Mouse (Mus musculus) Patski (cell line): ENCODE results near the gene St7. TPM values are rescaled to one million over a fixed set of nuclear protein-coding genes. Genes with fewer than 3 reads are reported as not detected.

Source experiments
- ATAC-seq: fragments of 100-300 bp; one replicate; pipeline ENCODE4 v1.8.0; 2021
- CTCF ChIA-PET: fragments of 350-600 bp; sonication (Branson Sonifier 250); formaldehyde crosslinking; loops from one replicate; lab custom pipeline; 2022; ENCODE audit warnings: inconsistent platforms; lab: Charles Lee
- POLR2A ChIA-PET: fragments of 350-600 bp; sonication (Branson Sonifier 250); formaldehyde crosslinking; loops from one replicate; lab custom pipeline; 2022; ENCODE audit warnings: antibody characterized with exemption, inconsistent platforms; lab: Charles Lee
- DNase-seq: peaks from one replicate; pipeline ENCODE4 v3.0.0-alpha.2; 2011; ENCODE audit warnings: low read depth, low spot score
- H3K27me3 ChIP-seq: fragments of 371-371 bp; one replicate; pipeline ENCODE4 v1.5.1; 2021
- CTCF ChIP-seq: fragments of 100-300 bp; IDR thresholded peaks from one replicate; pipeline ENCODE4 v1.5.1; 2021
- in situ Hi-C: fragments of 300-500 bp; cut with MboI; formaldehyde crosslinking; loops from 3 replicates; pipeline ENCODE4 v1.11.1; 2018; ENCODE audit warnings: low pct_unique_long_range_greater_than_20kb, mixed read lengths
- polyA plus RNA-seq: library from polyadenylated mRNA; unstranded; gene quantifications from one replicate; pipeline ENCODE4 v1.2.3, GENCODE M21; 2021

Gene St7
- polyA plus RNA-seq, 1 experiment from 2014 or later, result 23.1 TPM

- POLR2A ChIA-PET, result no interaction called here
- DNase-seq, result no peak
- ATAC-seq, result no peak
- CTCF ChIA-PET, result interaction anchor here (1.4 kb wide), 1 partner anchor 10 kb away, joined by 6 read pairs; no protein-coding TSS in a partner anchor
- no peaks in the 10 kb centered on the region for H3K27me3 ChIP-seq
- in situ Hi-C loops, result no loop called here
- no peak for TF ChIP-seq CTCF
Measured at GRCm38 (mm10) chr6:17806569-17806968, 113.8 kb downstream of the St7 start.

- POLR2A ChIA-PET, result no interaction called here
Measured at GRCm38 (mm10) chr6:17811063-17811462, 118.3 kb downstream of the St7 start.

DNA sequence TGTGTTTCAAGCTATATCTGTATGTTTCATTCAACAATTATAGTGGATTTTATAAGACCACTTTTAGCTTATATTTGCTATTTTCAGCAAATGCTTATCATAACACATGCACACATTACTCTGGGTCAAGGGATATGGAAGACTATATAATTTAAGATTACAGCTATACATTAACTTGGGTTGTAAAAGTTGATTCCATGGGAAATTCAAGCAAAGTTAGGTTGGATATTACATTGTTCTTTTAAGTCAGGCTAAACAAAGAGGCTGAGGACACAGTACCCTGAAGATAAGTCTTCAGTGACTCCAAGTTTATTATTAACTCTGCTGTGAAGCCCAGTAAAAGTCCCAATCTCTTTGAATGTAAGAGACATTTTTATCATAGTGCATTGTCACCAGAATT is 118.8 kb downstream of the St7 start:
- H3K27me3 ChIP-seq, result no peaks in the 10 kb centered on the region
- ChIA-PET CTCF (interaction anchor here (0.9 kb wide), 1 partner anchor 10 kb away, joined by 3 read pairs; no protein-coding TSS in a partner anchor), POLR2A (no interaction called here)
- ATAC-seq (no peak), DNase-seq (no peak)
- no peak for TF ChIP-seq CTCF
- in situ Hi-C loops, result no loop called here

More at GRCm38 (mm10) chr6:17811063-17811462, 118.3 kb downstream of the St7 start:
- no peak for DNase-seq
- peak; percentile 65 for ATAC-seq
- CTCF ChIA-PET, result no interaction called here
- H3K27me3 ChIP-seq, result no peaks in the 10 kb centered on the region
- no peak for TF ChIP-seq CTCF
- in situ Hi-C loops, result no loop called here

DNA sequence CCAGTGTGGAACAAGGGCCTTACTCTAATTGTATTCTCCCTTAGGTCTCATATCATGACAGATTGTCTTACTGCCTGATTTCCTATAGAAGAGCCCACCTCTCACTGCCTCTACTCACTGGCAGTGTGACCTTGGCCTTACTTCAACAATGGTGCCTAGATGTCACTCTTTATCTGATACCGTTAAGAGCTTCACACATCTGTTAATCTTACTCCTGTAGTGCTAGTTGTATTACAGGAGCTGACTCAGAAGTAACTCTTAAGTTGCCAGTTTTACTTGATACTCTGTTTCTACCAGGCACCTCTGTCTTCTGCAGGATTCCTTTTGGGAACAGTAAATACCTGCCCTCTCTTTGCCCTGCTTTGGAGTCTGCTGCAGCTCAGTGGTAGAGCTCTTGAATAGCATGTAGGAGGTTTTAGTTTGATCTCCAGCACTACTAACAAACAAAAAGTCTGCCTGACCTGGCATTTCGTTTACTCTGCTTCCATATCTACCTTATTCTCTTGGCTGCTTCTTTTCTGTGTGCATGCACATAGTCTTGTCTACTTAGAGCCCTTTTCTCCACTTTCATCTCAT is 121.4 kb downstream of the St7 start:
- ATAC-seq (no peak), DNase-seq (no peak)
- H3K27me3 ChIP-seq, result no peaks in the 10 kb centered on the region
- TF ChIP-seq CTCF, result no peak
- ChIA-PET POLR2A (interaction anchor here (0.6 kb wide), 1 partner anchor 14 kb away, joined by 3 read pairs; no protein-coding TSS in a partner anchor), CTCF (interaction anchor here (1.5 kb wide), 1 partner anchor 55 kb away, joined by 6 read pairs; no protein-coding TSS in a partner anchor)
- in situ Hi-C loops, result no loop called here

DNA sequence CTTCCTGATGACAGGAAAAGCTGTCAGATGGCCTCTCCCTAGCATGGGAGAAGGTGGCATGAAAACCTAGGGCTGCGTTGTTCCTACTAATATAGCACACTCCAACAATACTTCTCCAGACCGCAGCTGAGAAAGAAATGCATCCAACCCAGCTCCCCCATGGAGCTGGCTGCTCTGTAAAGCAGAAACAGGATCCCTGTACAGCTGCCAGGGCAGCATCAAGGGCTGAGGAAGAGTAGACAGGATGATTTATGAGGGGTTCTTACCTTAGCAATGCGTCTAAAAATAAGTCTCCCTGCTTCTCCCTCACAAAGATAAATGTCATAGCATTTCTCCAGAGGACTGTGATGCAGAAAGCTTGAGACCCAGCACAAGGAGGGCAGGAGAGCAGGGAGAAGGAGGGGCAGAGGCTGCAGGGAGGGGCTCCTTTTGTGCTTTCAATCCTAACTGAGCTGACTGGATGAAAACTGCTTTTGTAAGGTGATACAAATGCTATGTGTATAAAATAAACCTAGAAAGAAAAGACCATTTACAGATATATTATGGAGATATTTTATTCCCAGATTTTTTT is 124.2 kb downstream of the St7 start:
- H3K27me3 ChIP-seq, result no peaks in the 10 kb centered on the region
- no peak for TF ChIP-seq CTCF
- peak; percentile 80 for ATAC-seq
- POLR2A ChIA-PET, result interaction anchor here (0.8 kb wide), 1 partner anchor 44 kb away, joined by 3 read pairs; no protein-coding TSS in a partner anchor
- in situ Hi-C loops, result no loop called here
- CTCF ChIA-PET, result interaction anchor here (1.8 to 2.5 kb wide), 3 partner anchors 10 to 91 kb away, joined by 5 to 6 read pairs (median 6); no protein-coding TSS in a partner anchor
- peak; percentile 53 for DNase-seq

GRCm38 (mm10) chr6:17823614-17824013 is 130.9 kb downstream of the St7 start:
- in situ Hi-C loops, result no loop called here
- no peak for ATAC-seq
- no peak for TF ChIP-seq CTCF
- ChIA-PET POLR2A (no interaction called here), CTCF (no interaction called here)
- no peak for DNase-seq
- no peaks in the 10 kb centered on the region for H3K27me3 ChIP-seq

DNA sequence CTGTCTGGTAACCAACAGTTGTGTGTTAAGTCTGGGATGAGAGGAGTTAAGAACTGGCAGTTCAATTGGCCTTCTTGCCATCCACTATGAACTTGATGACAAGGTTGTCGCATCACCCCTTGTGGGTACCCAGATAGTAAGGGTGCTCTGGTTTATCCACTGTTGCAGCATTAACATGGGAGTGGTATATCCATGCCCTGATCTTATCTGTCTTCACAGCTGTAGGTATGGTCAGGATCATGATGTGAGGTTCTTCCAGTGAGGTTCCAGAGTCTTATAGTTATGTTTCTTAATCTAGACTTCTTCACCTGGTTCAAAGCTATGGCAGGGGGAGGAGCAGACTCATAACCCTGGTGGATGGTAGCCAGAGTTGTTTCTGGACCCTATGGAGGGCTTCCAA is 132.0 kb downstream of the St7 start:
- no peak for DNase-seq
- H3K27me3 ChIP-seq, result no peaks in the 10 kb centered on the region
- POLR2A ChIA-PET, result no interaction called here
- in situ Hi-C loops, result no loop called here
- no peak for TF ChIP-seq CTCF
- ATAC-seq, result no peak
- CTCF ChIA-PET, result no interaction called here

DNA sequence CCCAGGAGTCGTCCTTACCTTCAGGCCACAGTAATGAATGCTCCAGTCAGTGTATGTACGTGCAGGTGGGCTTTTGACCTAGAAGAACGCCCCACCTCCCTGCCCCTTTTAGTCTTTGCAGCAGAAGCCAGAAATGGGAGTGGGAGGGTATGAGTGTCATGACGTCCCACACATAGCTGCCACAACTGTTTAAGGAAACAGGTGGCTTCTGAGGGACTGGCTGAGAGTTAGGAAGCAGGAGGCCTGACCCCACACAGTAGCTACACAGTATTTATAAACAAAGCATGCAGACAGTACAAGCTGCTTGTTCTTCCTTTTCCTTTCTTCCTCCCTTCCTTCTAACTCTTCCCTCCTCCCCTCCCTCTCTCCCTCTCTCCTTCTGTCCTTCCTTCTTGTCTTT is 135.6 kb downstream of the St7 start:
- POLR2A ChIA-PET, result no interaction called here
- no peak for TF ChIP-seq CTCF
- DNase-seq (no peak), ATAC-seq (no peak)
- CTCF ChIA-PET, result no interaction called here
- no peaks in the 10 kb centered on the region for H3K27me3 ChIP-seq
- in situ Hi-C loops, result no loop called here

GRCm38 (mm10) chr6:17829981-17830380 is 137.2 kb downstream of the St7 start:
- no peak for TF ChIP-seq CTCF
- DNase-seq, result no peak
- ATAC-seq, result no peak
- in situ Hi-C loops, result loop anchor here (5.0 to 10.0 kb wide), 2 partner anchors 103 to 805 kb away; no protein-coding TSS in a partner anchor
- ChIA-PET POLR2A (no interaction called here), CTCF (interaction anchor here (1.4 kb wide), 1 partner anchor 9 kb away, joined by 3 read pairs; no protein-coding TSS in a partner anchor)
- H3K27me3 ChIP-seq, result no peaks in the 10 kb centered on the region

DNA sequence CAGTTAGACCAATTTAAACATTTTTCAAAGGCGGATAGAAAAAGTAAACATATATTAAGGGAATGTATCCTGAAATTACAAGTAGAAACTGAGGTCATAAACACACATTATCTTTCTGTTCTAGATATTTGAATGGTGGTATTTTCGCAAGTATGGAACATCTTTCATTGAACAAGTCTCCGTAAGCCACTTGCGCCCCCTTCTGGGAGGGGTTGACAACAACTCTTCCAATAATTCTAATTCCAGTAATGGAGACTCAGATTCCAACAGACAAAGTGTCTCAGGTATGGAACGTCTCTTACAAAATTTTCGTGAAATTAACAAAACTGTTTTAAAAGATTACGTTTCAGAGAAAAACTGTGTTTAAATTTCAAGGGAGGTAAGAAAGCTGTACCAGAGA is 141.8 kb downstream of the St7 start:
- CTCF ChIA-PET, result interaction anchor here (0.7 to 2.5 kb wide), 7 partner anchors 13 to 164 kb away, joined by 3 to 11 read pairs (median 3); no protein-coding TSS in a partner anchor
- TF ChIP-seq CTCF, result peak; percentile 80

GRCm38 (mm10) chr6:17835693-17836092 is 143.0 kb downstream of the St7 start:
- TF ChIP-seq CTCF, result no peak
- ChIA-PET CTCF (interaction anchor here (2.5 kb wide), 1 partner anchor 110 kb away, joined by 11 read pairs; no protein-coding TSS in a partner anchor), POLR2A (no interaction called here)
- DNase-seq (no peak), ATAC-seq (no peak)
- no peaks in the 10 kb centered on the region for H3K27me3 ChIP-seq
- in situ Hi-C loops, result loop anchor here (5.0 to 10.0 kb wide), 2 partner anchors 158 to 811 kb away; no protein-coding TSS in a partner anchor

More for the DNA sequence above, 141.8 kb downstream of the St7 start:
- POLR2A ChIA-PET, result interaction anchor here (0.6 kb wide), 1 partner anchor 130 kb away, joined by 3 read pairs; no protein-coding TSS in a partner anchor
- no peak for DNase-seq
- in situ Hi-C loops, result loop anchor here (5.0 to 10.0 kb wide), 2 partner anchors 107 to 810 kb away; no protein-coding TSS in a partner anchor
- no peak for ATAC-seq
- no peaks in the 10 kb centered on the region for H3K27me3 ChIP-seq
